Mouse (Mus musculus) bone marrow macrophage, adult 2 months (primary cell): Measurements from ENCODE around the gene Gm3252. TPM values are rescaled to one million over a fixed set of nuclear protein-coding genes. Genes with fewer than 3 reads are reported as not detected.
"Not testable (repeated sequence)": the region's sequence is repeated elsewhere in the genome, so short reads cannot be mapped to it uniquely, and the experiment has no call there.

Experiments
- H3K27ac ChIP-seq: 2 replicates; pipeline ENCODE4 v1.5.1; 2012; ENCODE audit warnings: low read depth, low read length; ENCODE audit not compliant: insufficient read depth
- H3K4me1 ChIP-seq: 2 replicates; pipeline ENCODE4 v1.6.1; 2012; ENCODE audit warnings: low read length; ENCODE audit not compliant: control insufficient read depth, insufficient read depth
- H3K4me3 ChIP-seq: 2 replicates; pipeline ENCODE4 v1.5.1; 2012; ENCODE audit warnings: mild to moderate bottlenecking, low read length, moderate library complexity; ENCODE audit not compliant: insufficient read depth
- polyA plus RNA-seq: library from polyadenylated mRNA; stranded (reverse); fragments of >200 nt; gene quantifications from 2 replicates; pipeline ENCODE4 v1.2.4, GENCODE M21; 2012; ENCODE audit not compliant: missing spikeins, insufficient read depth, insufficient read length

Gene Gm3252
- polyA plus RNA-seq, result not detected in 2 replicates

DNA sequence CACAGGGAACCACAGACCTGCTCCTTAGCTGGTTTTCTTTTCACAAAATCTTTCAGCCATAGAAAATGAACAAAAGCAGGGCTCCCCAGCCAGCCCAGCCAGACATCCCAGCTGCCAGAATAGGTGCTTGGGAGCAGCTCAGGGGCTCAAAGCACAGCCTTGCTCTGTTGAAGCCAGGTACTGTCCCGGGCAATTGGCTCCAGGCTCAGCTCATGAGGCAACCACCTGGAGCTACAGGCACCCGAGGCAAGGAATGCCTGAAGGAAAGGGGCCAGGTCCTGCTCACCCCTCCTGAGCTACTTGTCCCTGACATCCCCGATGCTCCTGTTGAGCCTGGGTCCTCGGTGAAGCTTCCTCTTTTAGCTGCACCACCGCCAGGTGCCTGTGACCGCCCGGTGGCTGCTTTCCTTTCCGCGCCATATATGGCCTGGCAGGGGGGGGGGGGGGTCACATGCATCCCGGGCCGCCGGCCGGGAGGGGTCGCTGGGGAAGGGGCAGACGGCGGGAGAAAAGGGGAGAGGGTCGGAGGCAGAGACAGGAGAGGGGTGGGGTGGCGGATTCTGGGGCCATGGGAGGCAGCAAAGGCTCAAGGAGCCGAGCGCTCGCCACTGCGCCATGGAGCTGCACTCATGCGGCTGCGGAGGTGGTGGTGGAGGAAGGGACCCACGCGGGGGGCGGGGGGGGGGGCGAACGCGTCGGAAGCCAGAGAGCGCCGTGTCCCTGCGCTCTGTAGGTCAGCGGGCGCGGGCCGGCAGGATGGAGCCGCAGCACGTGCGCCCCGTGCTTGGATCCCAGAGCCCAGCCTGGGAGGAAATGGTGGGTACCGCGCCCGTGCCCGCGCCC lies at the start of gene Gm3252:
Gene Gm3252 (plus strand): TSS at position 738 of the 843 bp plus-strand sequence.
- H3K4me1 ChIP-seq, result not testable (repeated sequence)

DNA sequence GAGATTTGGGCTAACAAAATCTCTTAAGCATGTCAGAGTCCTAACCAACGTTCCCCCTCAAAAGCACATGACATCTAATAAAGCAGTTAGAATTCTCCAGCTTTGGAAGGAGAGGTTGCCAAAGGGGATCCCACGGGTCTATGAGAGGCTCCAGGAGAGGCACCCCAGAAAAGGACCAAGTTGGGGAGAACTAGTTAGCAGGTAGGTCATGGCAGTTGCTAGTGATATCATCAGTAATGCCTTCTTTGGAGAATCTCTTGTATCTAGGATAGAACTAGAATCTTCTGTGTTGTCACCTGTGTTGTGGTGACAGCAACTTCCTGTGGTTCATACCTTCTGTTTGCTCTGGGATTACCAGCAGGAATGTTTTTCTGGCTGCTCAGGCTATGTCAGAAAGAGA lies 17.6 kb upstream of the Gm3252 start, which contains the start of gene Gm7876:
Gene Gm7876 (plus strand): TSS at position 301 of the 400 bp plus-strand sequence.
- H3K4me3 ChIP-seq, H3K4me1 ChIP-seq, H3K27ac ChIP-seq: not testable (repeated sequence)

More for the DNA sequence above, at the start of gene Gm3252:
- H3K27ac ChIP-seq, H3K4me3 ChIP-seq: not testable (repeated sequence)

DNA sequence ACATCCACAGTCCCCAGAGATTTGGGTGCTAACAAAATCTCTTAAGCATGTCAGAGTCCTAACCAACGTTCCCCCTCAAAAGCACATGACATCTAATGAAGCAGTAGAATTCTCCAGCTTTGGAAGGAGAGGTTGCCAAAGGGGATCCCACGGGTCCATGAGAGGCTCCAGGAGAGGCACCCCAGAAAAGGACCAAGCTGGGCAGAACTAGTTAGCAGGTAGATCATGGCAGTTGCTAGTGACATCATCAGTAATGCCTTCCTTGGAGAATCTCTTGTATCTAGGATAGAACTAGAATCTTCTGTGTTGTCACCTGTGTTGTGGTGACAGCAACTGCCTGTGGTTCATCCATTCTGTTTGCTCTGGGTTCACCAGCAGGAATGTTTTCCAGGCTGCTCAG lies 49.5 kb downstream of the Gm3252 start, which contains the start of gene Gm9602:
Gene Gm9602 (plus strand): TSS at position 301 of the 400 bp plus-strand sequence.
- H3K4me3 ChIP-seq, H3K4me1 ChIP-seq, H3K27ac ChIP-seq: not testable (repeated sequence)

Other genes with a start within 250 kb of the Gm3252 start
- gene Gm3182, start 245.0 kb upstream of the Gm3252 start, polyA plus RNA-seq, result not detected in 2 replicates
- not detected in 2 replicates for gene Gm3047, start 171.4 kb upstream of the Gm3252 start, polyA plus RNA-seq
- not detected in 2 replicates for gene Gm8159, start 94.4 kb upstream of the Gm3252 start, polyA plus RNA-seq
- gene Gm3239, start 62.6 kb upstream of the Gm3252 start, polyA plus RNA-seq, result not detected in 2 replicates
- gene Gm7876, start 17.5 kb upstream of the Gm3252 start, polyA plus RNA-seq, result not detected in 2 replicates
- not detected in 2 replicates for gene Gm9602, start 49.6 kb downstream of the Gm3252 start, polyA plus RNA-seq
- not detected in 2 replicates for gene Gm3269, start 111.3 kb downstream of the Gm3252 start, polyA plus RNA-seq
- gene Gm3264, start 128.8 kb downstream of the Gm3252 start, polyA plus RNA-seq, result not detected in 2 replicates
- not detected in 2 replicates for gene Gm3278, start 165.6 kb downstream of the Gm3252 start, polyA plus RNA-seq